Mouse (Mus musculus) liver, embryonic 14.5 days (tissue): ENCODE data around the gene Ush2a.

Experiments used
- CTCF ChIP-seq: IDR thresholded peaks from 2 replicates; pipeline ENCODE4 v1.5.1; 2016; ENCODE audit warnings: antibody characterized with exemption, low read depth, control low read depth
- EP300 ChIP-seq: IDR thresholded peaks from 2 replicates; pipeline ENCODE4 v1.6.1; 2016; ENCODE audit warnings: antibody characterized with exemption, low read depth

- TF ChIP-seq CTCF (no peak), EP300 (no peak)
Measured at GRCm38 (mm10) chr1:188551802-188552201, 290.0 kb downstream of the Ush2a start.
